Mouse (Mus musculus) hindbrain, embryonic 16.5 days (tissue): ENCODE measurements at regions not wholly inside any gene's neighbourhood (a gene's known extent, or its start where the extent isn't known, plus 50 kb on each side); places are given as distances from the start of the nearest gene placed in this dataset.
A peak's percentile ranks its signal among the peaks of the same experiment; 100 is the strongest.

Experiments used
- ATAC-seq: fragments of 200-750 bp; cut with Nextera tagmentation; 2 replicates; pipeline ENCODE4 v1.8.0; 2017; ENCODE audit warnings: moderate TSS enrichment, moderate library complexity
- H3K27ac ChIP-seq: fragments of 300-500 bp; sonication (generic); 2 replicates; pipeline ENCODE4 v1.5.1; 2014; ENCODE audit warnings: low read depth, mild to moderate bottlenecking, control low read depth, low read length, moderate library complexity
- H3K27me3 ChIP-seq: fragments of 300-500 bp; sonication (generic); replicated peaks from 2 replicates; pipeline ENCODE4 v1.6.1; 2014; ENCODE audit warnings: low read length; ENCODE audit not compliant: control insufficient read depth, insufficient read depth
- H3K36me3 ChIP-seq: fragments of 300-500 bp; sonication (generic); 2 replicates; pipeline ENCODE4 v1.6.1; 2014; ENCODE audit warnings: mild to moderate bottlenecking, low read length, moderate library complexity, mixed read lengths; ENCODE audit not compliant: control insufficient read depth, insufficient read depth
- H3K4me1 ChIP-seq: fragments of 300-500 bp; sonication (generic); 2 replicates; pipeline ENCODE4 v1.6.1; 2014; ENCODE audit warnings: low read depth, low read length; ENCODE audit not compliant: control insufficient read depth, insufficient read depth
- H3K4me2 ChIP-seq: fragments of 300-500 bp; sonication (generic); 2 replicates; pipeline ENCODE4 v1.6.1; 2014; ENCODE audit warnings: mild to moderate bottlenecking, low read length, control low read depth, moderate library complexity
- H3K4me3 ChIP-seq: fragments of 300-500 bp; sonication (generic); 2 replicates; pipeline ENCODE4 v1.5.1; 2014; ENCODE audit warnings: mild to moderate bottlenecking, low read length, control low read depth, moderate library complexity
- H3K9ac ChIP-seq: fragments of 300-500 bp; sonication (generic); 2 replicates; pipeline ENCODE4 v1.6.1; 2014; ENCODE audit warnings: low read depth, mild to moderate bottlenecking, control low read depth, low read length, moderate library complexity
- H3K9me3 ChIP-seq: fragments of 300-500 bp; sonication (generic); 2 replicates; pipeline ENCODE4 v1.6.1; 2014; ENCODE audit warnings: mild to moderate bottlenecking, low read length, moderate library complexity; ENCODE audit not compliant: control insufficient read depth
- WGBS: fragments of 180-500 bp; shearing (Covaris S2); extraction: QIAGEN DNeasy Blood & Tissue Kit; methylation state at CpG from one replicate; pipeline ENCODE4 v1.1.7; 2014; 5-methylcytosine and 5-hydroxymethylcytosine counted together

- Histone ChIP-seq H3K9ac (no peak overlapping the region), H3K27ac (no peak overlapping the region), H3K4me3 (no peak overlapping the region), H3K27me3 (no peaks in the 10 kb centered on the region), H3K4me1 (no peaks in the 10 kb centered on the region), H3K4me2 (no peak overlapping the region), H3K9me3 (no peaks in the 10 kb centered on the region), H3K36me3 (no peaks in the 10 kb centered on the region)
- ATAC-seq = no peak
Measured at GRCm38 (mm10) chr5:126063644-126064043, 532.1 kb downstream of the Tmem132b start.

GRCm38 (mm10) chr5:126079281-126079838 is 547.8 kb downstream of the Tmem132b start:
- Histone ChIP-seq H3K4me2 (no peak overlapping the region), H3K4me1 (peaks cover 3% of the 10 kb centered on the region; the same call in 1 of the 2 replicates), H3K4me3 (no peak overlapping the region), H3K9ac (no peak overlapping the region), H3K36me3 (no peaks in the 10 kb centered on the region), H3K27ac (no peak overlapping the region), H3K9me3 (0 out of 2 replicates have a peak, but pooled peaks cover 3% of the 10 kb centered on the region), H3K27me3 (no peaks in the 10 kb centered on the region)
- 12% methylated on average over 7 of the region's 7 CpGs for WGBS
- no peak for ATAC-seq

- WGBS = 54% methylated on average over 4 of the region's 4 CpGs
- H3K4me2 ChIP-seq = no peak overlapping the region
- no peak overlapping the region for H3K4me3 ChIP-seq
- peaks cover 3% of the 10 kb centered on the region; the same call in 1 of the 2 replicates for H3K4me1 ChIP-seq
- no peak overlapping the region for H3K27ac ChIP-seq
- no peaks in the 10 kb centered on the region for H3K36me3 ChIP-seq
- H3K9ac ChIP-seq = no peak overlapping the region
- no peaks in the 10 kb centered on the region for H3K27me3 ChIP-seq
- ATAC-seq = peak; percentile 74
- H3K9me3 ChIP-seq = no peaks in the 10 kb centered on the region
Measured at GRCm38 (mm10) chr5:126088251-126088914, 556.8 kb downstream of the Tmem132b start.

DNA sequence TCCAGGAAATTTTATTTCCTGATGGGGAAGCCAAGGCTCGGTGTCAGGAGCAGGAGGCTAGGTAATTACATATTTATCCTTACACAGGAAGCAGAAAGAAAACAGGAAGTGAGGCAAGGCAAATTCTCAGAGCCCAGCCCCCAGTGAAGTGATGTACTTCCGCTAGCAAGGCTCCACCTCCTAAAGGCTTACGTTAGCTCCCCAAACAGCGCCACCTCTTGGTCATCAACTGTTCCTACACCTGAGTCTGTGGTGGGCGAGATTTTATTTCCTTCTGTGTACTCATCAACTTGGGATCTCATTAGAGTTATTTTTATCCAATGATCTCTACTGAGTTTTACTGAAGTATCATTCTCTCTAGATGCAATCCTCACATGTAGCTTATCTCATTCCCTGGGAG is 561.6 kb downstream of the Tmem132b start:
- Histone ChIP-seq H3K9ac (no peak overlapping the region), H3K4me2 (no peak overlapping the region), H3K9me3 (no peaks in the 10 kb centered on the region), H3K27me3 (no peaks in the 10 kb centered on the region), H3K27ac (no peak overlapping the region), H3K36me3 (no peaks in the 10 kb centered on the region), H3K4me3 (no peak overlapping the region), H3K4me1 (peaks cover 3% of the 10 kb centered on the region; the same call in 1 of the 2 replicates)
- 81% methylated on average over 5 of the region's 5 CpGs for WGBS
- no peak for ATAC-seq

DNA sequence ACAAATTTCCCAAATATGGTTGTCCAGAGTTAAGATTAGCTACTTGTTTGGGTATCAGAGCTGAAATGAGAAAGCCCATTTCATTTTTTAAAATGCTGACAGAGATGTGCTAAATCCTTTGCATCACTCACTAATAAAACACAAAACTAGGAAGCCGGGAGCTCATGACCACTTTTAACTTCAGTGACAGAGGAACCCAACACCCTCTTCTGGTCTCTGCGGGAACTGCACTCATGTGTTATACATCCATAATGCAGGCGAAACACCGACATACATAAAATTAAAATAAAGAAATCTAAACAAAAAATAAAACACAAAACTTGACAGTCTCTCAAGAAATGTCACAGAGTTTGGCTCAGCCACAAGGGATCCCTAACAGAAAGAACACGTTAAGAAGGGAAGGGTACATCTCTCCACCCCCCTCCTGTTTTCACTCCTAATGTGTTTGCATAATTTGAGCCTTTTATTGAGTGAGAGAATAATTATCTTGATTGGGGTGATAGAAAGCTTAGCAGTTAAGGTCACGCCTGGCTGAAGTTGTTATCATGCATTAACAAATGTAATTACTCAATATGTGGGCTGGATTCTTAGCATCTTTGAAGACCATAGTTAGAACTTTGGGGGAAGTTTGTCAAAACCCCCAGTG is 565.2 kb downstream of the Tmem132b start:
- Histone ChIP-seq H3K9me3 (no peaks in the 10 kb centered on the region), H3K4me3 (no peak overlapping the region), H3K4me2 (no peak overlapping the region), H3K27me3 (no peaks in the 10 kb centered on the region), H3K9ac (no peak overlapping the region), H3K36me3 (no peaks in the 10 kb centered on the region), H3K4me1 (peaks cover 3% of the 10 kb centered on the region; the same call in 1 of the 2 replicates), H3K27ac (no peak overlapping the region)
- ATAC-seq = no peak
- WGBS = 72% methylated on average over 6 of the region's 6 CpGs

DNA sequence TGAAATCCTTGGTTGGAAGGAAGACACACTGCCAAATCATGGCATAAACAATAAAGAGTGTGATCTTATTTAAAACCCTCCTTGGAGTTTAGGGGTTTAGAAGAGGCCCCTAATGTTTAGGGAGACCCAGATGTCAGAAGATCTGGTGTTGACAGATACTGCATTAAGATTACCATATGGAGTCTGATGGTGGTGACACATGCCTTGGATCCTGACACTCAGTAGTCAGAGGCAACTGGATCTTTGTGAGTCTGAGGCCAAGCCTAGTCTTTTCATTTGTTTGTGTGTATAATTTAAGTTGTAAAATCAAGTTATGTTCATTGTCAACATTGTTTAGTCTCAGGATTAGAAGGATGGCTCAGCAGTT is 565.7 kb downstream of the Tmem132b start:
- H3K9me3 ChIP-seq = no peaks in the 10 kb centered on the region
- ATAC-seq = no peak
- H3K4me3 ChIP-seq = no peak overlapping the region
- H3K27me3 ChIP-seq = no peaks in the 10 kb centered on the region
- no peak overlapping the region for H3K27ac ChIP-seq
- no peaks in the 10 kb centered on the region; the same call in 1 of the 2 replicates for H3K4me1 ChIP-seq
- H3K9ac ChIP-seq = no peak overlapping the region
- H3K4me2 ChIP-seq = no peak overlapping the region
- H3K36me3 ChIP-seq = no peaks in the 10 kb centered on the region

- no peak for ATAC-seq
- Histone ChIP-seq H3K9me3 (no peaks in the 10 kb centered on the region), H3K4me2 (no peak overlapping the region), H3K9ac (no peak overlapping the region), H3K27ac (no peak overlapping the region), H3K4me3 (no peak overlapping the region), H3K27me3 (no peaks in the 10 kb centered on the region), H3K36me3 (no peaks in the 10 kb centered on the region), H3K4me1 (no peaks in the 10 kb centered on the region)
- 81% methylated on average over 7 of the region's 7 CpGs for WGBS
Measured at GRCm38 (mm10) chr5:126098433-126098832, 566.9 kb downstream of the Tmem132b start.

- H3K4me3 ChIP-seq = no peak overlapping the region
- no peak overlapping the region for H3K27ac ChIP-seq
- WGBS = 89% methylated on average over 8 of the region's 8 CpGs
- no peak overlapping the region for H3K9ac ChIP-seq
- no peaks in the 10 kb centered on the region for H3K36me3 ChIP-seq
- no peak overlapping the region for H3K4me2 ChIP-seq
- no peak for ATAC-seq
- H3K9me3 ChIP-seq = no peaks in the 10 kb centered on the region
- no peaks in the 10 kb centered on the region for H3K27me3 ChIP-seq
- H3K4me1 ChIP-seq = no peaks in the 10 kb centered on the region
Measured at GRCm38 (mm10) chr5:126099931-126100330, 568.4 kb downstream of the Tmem132b start.

DNA sequence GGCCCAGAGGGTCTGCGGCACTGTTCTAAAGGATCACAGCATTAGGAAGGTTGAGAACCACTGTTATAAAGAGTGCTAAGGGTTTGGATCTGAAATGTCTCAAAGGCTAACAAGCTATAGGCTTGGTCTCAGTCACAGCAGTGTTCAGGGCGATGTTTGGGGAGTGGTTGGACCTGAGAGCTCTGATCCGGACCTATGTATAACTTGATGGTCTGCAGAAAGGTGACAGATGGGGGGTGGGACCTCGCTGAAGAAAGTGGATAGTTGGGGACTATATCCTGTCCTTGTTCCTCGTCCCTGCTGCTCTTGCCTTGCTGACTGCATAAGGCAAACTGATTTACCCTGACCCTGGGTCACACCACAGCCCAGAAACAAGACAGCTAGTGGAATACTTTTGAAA is 572.9 kb downstream of the Tmem132b start:
- H3K4me2 ChIP-seq = no peak overlapping the region
- H3K9me3 ChIP-seq = no peaks in the 10 kb centered on the region
- no peaks in the 10 kb centered on the region for H3K36me3 ChIP-seq
- H3K4me3 ChIP-seq = no peak overlapping the region
- H3K9ac ChIP-seq = no peak overlapping the region
- WGBS = 79% methylated on average over 5 of the region's 5 CpGs
- no peaks in the 10 kb centered on the region for H3K4me1 ChIP-seq
- H3K27me3 ChIP-seq = no peaks in the 10 kb centered on the region
- ATAC-seq = no peak
- H3K27ac ChIP-seq = no peak overlapping the region
